Mouse (Mus musculus) CH12.LX (cell line): ENCODE measurements around the gene Rrbp1. TPM values are rescaled to one million over a fixed set of nuclear protein-coding genes. Genes with fewer than 3 reads are reported as not detected.

Experiments used
- DNase-seq: peaks from one replicate; pipeline ENCODE4 v3.0.0-alpha.2; 2013; ENCODE audit errors: extremely low read depth
- H3K27ac ChIP-seq: 2 replicates; pipeline ENCODE4 v1.5.1; 2012; ENCODE audit warnings: low read depth, mild to moderate bottlenecking, control low read depth, moderate library complexity; ENCODE audit not compliant: insufficient read depth
- H3K27me3 ChIP-seq: replicated peaks from 2 replicates; pipeline ENCODE3; 2012; ENCODE audit warnings: inconsistent platforms
- H3K36me3 ChIP-seq, 2 experiments: replicated peaks in 1 of 2; 2 replicates each; pipeline versions ENCODE3 to v1.6.1; 2012; ENCODE audit warnings: inconsistent platforms in 1 of 2, low read length in 1 of 2, mild to moderate bottlenecking in 1 of 2, mixed read lengths in 1 of 2, moderate library complexity in 1 of 2; ENCODE audit not compliant: control insufficient read depth in 1 of 2, insufficient read depth in 1 of 2
- H3K4me1 ChIP-seq, 2 experiments: 2 replicates each; pipeline ENCODE4 v1.6.1; 2012; ENCODE audit warnings: inconsistent platforms in 1 of 2, moderate library complexity in 1 of 2; ENCODE audit not compliant: insufficient read depth in 2 of 2, control insufficient read depth in 1 of 2
- H3K4me2 ChIP-seq: 2 replicates; pipeline ENCODE4 v1.6.1; 2012; ENCODE audit warnings: low read depth, mild to moderate bottlenecking, control low read depth; ENCODE audit not compliant: poor library complexity, insufficient read depth, severe bottlenecking
- H3K4me3 ChIP-seq, 3 experiments: fragments of 150-350 bp in 1 of 3; sonication (generic) in 1 of 3; replicated peaks in 1 of 3; 2 replicates each; pipeline versions ENCODE3 to v1.5.1; 2011 to 2012; ENCODE audit warnings: low read depth in 2 of 3, low read length in 2 of 3, mild to moderate bottlenecking in 2 of 3, moderate library complexity in 2 of 3, control low read depth in 1 of 3, improper control_type of control experiment in 1 of 3, inconsistent platforms in 1 of 3, mixed read lengths in 1 of 3; ENCODE audit not compliant: poor library complexity in 1 of 3
- H3K79me2 ChIP-seq: replicated peaks from 2 replicates; pipeline ENCODE4 v1.6.1; 2012; ENCODE audit warnings: mild to moderate bottlenecking, moderate library complexity; ENCODE audit not compliant: control insufficient read depth, poor library complexity, insufficient read depth, severe bottlenecking; ENCODE audit errors: extremely low read depth
- H3K9ac ChIP-seq: 2 replicates; pipeline ENCODE4 v1.6.1; 2012; ENCODE audit warnings: low read depth, mild to moderate bottlenecking, control low read depth, moderate library complexity; ENCODE audit not compliant: insufficient read depth
- H3K9me3 ChIP-seq: replicated peaks from 2 replicates; pipeline ENCODE3; 2012; ENCODE audit warnings: low read length, inconsistent platforms, mixed read lengths
- BHLHE40 ChIP-seq: IDR thresholded peaks from 2 replicates; pipeline ENCODE4 v1.6.1; 2011; ENCODE audit warnings: mild to moderate bottlenecking, low read depth, low read length, improper control_type of control experiment
- CHD1 ChIP-seq: IDR thresholded peaks from 2 replicates; pipeline ENCODE4 v1.6.1; 2012; ENCODE audit warnings: low read depth, low read length, improper control_type of control experiment, inconsistent platforms
- ELF1 ChIP-seq: IDR thresholded peaks from 2 replicates; pipeline ENCODE4 v1.6.1; 2014; ENCODE audit warnings: low read depth, mild to moderate bottlenecking, inconsistent platforms, low read length, improper control_type of control experiment
- IRF4 ChIP-seq: IDR thresholded peaks from 2 replicates; pipeline ENCODE4 v1.6.1; 2014; ENCODE audit warnings: low read depth, mild to moderate bottlenecking, inconsistent platforms, low read length, improper control_type of control experiment
- JUND ChIP-seq: conservative IDR thresholded peaks from 2 replicates; pipeline ENCODE4 v1.6.1; 2011; ENCODE audit warnings: low read depth, low read length, improper control_type of control experiment
- MAFK ChIP-seq: IDR thresholded peaks from 2 replicates; pipeline ENCODE4 v1.6.1; 2011; ENCODE audit warnings: low read length, improper control_type of control experiment; ENCODE audit not compliant: insufficient replicate concordance
- PAX5 ChIP-seq: IDR thresholded peaks from 2 replicates; pipeline ENCODE4 v1.6.1; 2012; ENCODE audit warnings: low read length, inconsistent platforms, mixed read lengths
- POLR2A ChIP-seq: IDR thresholded peaks from 2 replicates; pipeline ENCODE4 v1.6.1; 2011; ENCODE audit warnings: low read depth, mild to moderate bottlenecking, improper control_type of control experiment, low read length
- POLR2AphosphoS2 ChIP-seq: IDR thresholded peaks from 2 replicates; pipeline ENCODE4 v1.6.1; 2011; ENCODE audit warnings: low read depth, low read length, improper control_type of control experiment
- SMC3 ChIP-seq: IDR thresholded peaks from 2 replicates; pipeline ENCODE4 v1.6.1; 2011; ENCODE audit warnings: low read depth, low read length, improper control_type of control experiment
- TBP ChIP-seq: conservative IDR thresholded peaks from 2 replicates; pipeline ENCODE4 v1.6.1; 2011; ENCODE audit warnings: low read depth, low read length, improper control_type of control experiment
- TCF12 ChIP-seq: IDR thresholded peaks from 2 replicates; pipeline ENCODE4 v1.6.1; 2014; ENCODE audit warnings: low read depth, mild to moderate bottlenecking, inconsistent platforms, low read length, improper control_type of control experiment
- UBTF ChIP-seq: IDR thresholded peaks from 2 replicates; pipeline ENCODE4 v1.6.1; 2012; ENCODE audit warnings: low read depth, mild to moderate bottlenecking, inconsistent platforms, low read length, improper control_type of control experiment, moderate library complexity
- USF1 ChIP-seq: IDR thresholded peaks from 2 replicates; pipeline ENCODE4 v1.6.1; 2014; ENCODE audit warnings: low read depth, mild to moderate bottlenecking, inconsistent platforms, low read length, improper control_type of control experiment
- USF2 ChIP-seq: conservative IDR thresholded peaks from 2 replicates; pipeline ENCODE4 v1.6.1; 2011; ENCODE audit warnings: low read depth, low read length, improper control_type of control experiment
- ZC3H11A ChIP-seq: IDR thresholded peaks from 2 replicates; pipeline ENCODE4 v1.6.1; 2012; ENCODE audit warnings: low read depth, mild to moderate bottlenecking, inconsistent platforms, low read length, improper control_type of control experiment
- ZKSCAN1 ChIP-seq: IDR thresholded peaks from 2 replicates; pipeline ENCODE4 v1.6.1; 2012; ENCODE audit warnings: low read depth, inconsistent platforms, low read length, improper control_type of control experiment, borderline replicate concordance
- ZMIZ1 ChIP-seq: IDR thresholded peaks from 2 replicates; pipeline ENCODE4 v1.6.1; 2012; ENCODE audit warnings: low read depth, mild to moderate bottlenecking, inconsistent platforms, low read length, improper control_type of control experiment
- dilution Hi-C: fragments of 300-500 bp; cut with MboI; formaldehyde crosslinking; loops from 2 replicates; pipeline ENCODE4 v1.14.3; 2020; ENCODE audit warnings: low sequenced_read_pairs; ENCODE audit not compliant: extremely low pct_unique_long_range_greater_than_20kb, extremely low pct_ligation_motif_present
- in situ Hi-C: fragments of 300-500 bp; cut with MboI; formaldehyde crosslinking; loops from 3 replicates; pipeline ENCODE4 v1.14.3; 2019; ENCODE audit warnings: low sequenced_read_pairs, low pct_ligation_motif_present, low pct_unique_long_range_greater_than_20kb, mixed read lengths
- polyA plus RNA-seq: library from polyadenylated mRNA; unstranded; fragments of >175 nt; gene quantifications from 2 replicates; pipeline ENCODE4 v1.2.1, GENCODE M21; 2012; ENCODE audit warnings: low read depth; ENCODE audit not compliant: insufficient read length
- total RNA-seq, 2 experiments: library from RNA; depleted of rRNA; stranded (reverse); fragments of 300-350 nt in 1 of 2; fragments of >200 nt in 1 of 2; gene quantifications; 2 replicates each; pipeline ENCODE4 v1.2.3; 2012 to 2014

Rrbp1 gene
- total and polyA plus RNA-seq, 3 experiments = 42.4 to 127 (median 49.3) TPM

DNA sequence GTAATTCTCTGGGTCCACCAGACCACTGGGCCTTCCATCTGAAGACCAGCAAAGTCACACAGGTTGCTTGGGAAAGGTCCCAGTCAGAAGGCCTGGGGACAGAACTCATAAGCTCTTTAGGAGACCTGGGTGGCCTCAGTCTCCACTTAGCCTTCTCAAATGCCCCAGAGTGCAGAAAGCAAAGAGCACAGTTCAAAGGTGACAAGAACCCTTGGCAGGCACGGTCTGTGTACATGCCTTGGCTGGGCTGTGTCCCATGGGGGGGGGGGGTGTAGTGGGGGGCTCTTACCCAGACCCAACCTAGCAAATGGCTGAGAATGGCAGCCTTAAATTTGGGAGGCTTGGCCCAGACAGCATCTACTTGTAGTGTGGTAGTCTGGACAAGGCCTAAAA is 60.0 kb downstream of the Rrbp1 start:
- Histone ChIP-seq H3K4me3 (no peak overlapping the region), H3K27ac (no peak overlapping the region), H3K9ac (no peak overlapping the region), H3K79me2 (no peaks in the 10 kb centered on the region), H3K9me3 (no peaks in the 10 kb centered on the region), H3K4me1 (no peaks in the 10 kb centered on the region), H3K27me3 (no peaks in the 10 kb centered on the region), H3K36me3 (peaks cover 80 to 99% of the 10 kb centered on the region in 2 experiments)
- no peak for DNase-seq
- in situ Hi-C loops (no loop called here), dilution Hi-C loops (no loop called here)
- TF ChIP-seq SMC3 (no peak), USF2 (no peak), IRF4 (no peak), CHD1 (no peak), UBTF (no peak), ZKSCAN1 (no peak), POLR2AphosphoS2 (no peak), POLR2A (no peak), ZMIZ1 (no peak), BHLHE40 (no peak)
- TF ChIP-seq, all 38 proteins: peak for 0
- H3K4me2 ChIP-seq = no peak overlapping the region

GRCm38 (mm10) chr2:143950290-143951027 is 60.6 kb downstream of the Rrbp1 start:
- Histone ChIP-seq H3K4me2 (no peak overlapping the region), H3K27ac (no peak overlapping the region), H3K9ac (no peak overlapping the region), H3K4me3 (no peak overlapping the region), H3K36me3 (peaks cover 77 to 99% of the 10 kb centered on the region in 2 experiments), H3K79me2 (no peaks in the 10 kb centered on the region), H3K9me3 (no peaks in the 10 kb centered on the region), H3K27me3 (no peaks in the 10 kb centered on the region), H3K4me1 (no peaks in the 10 kb centered on the region)
- TF ChIP-seq BHLHE40 (no peak), TBP (no peak), JUND (no peak), CHD1 (no peak), ZC3H11A (no peak), SMC3 (no peak), PAX5 (no peak), USF1 (no peak), TCF12 (no peak), MAFK (no peak), ELF1 (no peak)
- DNase-seq = no peak
- dilution Hi-C loops (no loop called here), in situ Hi-C loops (no loop called here)
